Mouse (Mus musculus): Measurements from ENCODE around the gene Zmiz1. TPM values are rescaled to one million over a fixed set of nuclear protein-coding genes. Genes with fewer than 3 reads are reported as not detected.

Zmiz1 gene
- polyA plus RNA-seq, 1 experiment: 22.5 TPM

GRCm38 (mm10) chr14:25591000-25591399 lies 132.0 kb downstream of the Zmiz1 start:
- TF ChIP-seq CTCF (IDR thresholded peaks at IDR 0.05; ENCODE audit: low read depth, low read length) (no peak), EP300 (IDR thresholded peaks at IDR 0.05; ENCODE audit: insufficient read depth, low read depth, low read length) (peak; percentile 91)
- Histone ChIP-seq H3K4me1 (ENCODE audit: control insufficient read depth, insufficient read depth, low read length) (peaks cover 39% of the 10 kb centered on the region), H3K27me3 (ENCODE audit: control insufficient read depth, insufficient read depth, low read length, poor library complexity, severe bottlenecking) (no peaks in the 10 kb centered on the region), H3K9ac (ENCODE audit: low read depth, poor library complexity, severe bottlenecking) (no peak overlapping the region), H3K4me3 (ENCODE audit: low read depth, low read length) (no peak overlapping the region), H3K9me3 (replicated peaks; ENCODE audit: control insufficient read depth, insufficient read depth, low read length, poor library complexity, severe bottlenecking) (no peaks in the 10 kb centered on the region), H3K27ac (ENCODE audit: insufficient read depth, low read length) (0 out of 2 replicates have a peak overlapping the region, but pooled peaks have one; percentile 17), H3K36me3 (ENCODE audit: control insufficient read depth, insufficient read depth, low read length, poor library complexity, severe bottlenecking) (no peaks in the 10 kb centered on the region)

GRCm38 (mm10) chr14:25591426-25591825 lies 132.4 kb downstream of the Zmiz1 start:
- Histone ChIP-seq H3K4me1 (ENCODE audit: control insufficient read depth, insufficient read depth, low read length) (peaks cover 36% of the 10 kb centered on the region), H3K9me3 (replicated peaks; ENCODE audit: control insufficient read depth, insufficient read depth, low read length, poor library complexity, severe bottlenecking) (no peaks in the 10 kb centered on the region), H3K4me3 (ENCODE audit: low read depth, low read length) (no peak overlapping the region), H3K27me3 (ENCODE audit: control insufficient read depth, insufficient read depth, low read length, poor library complexity, severe bottlenecking) (no peaks in the 10 kb centered on the region), H3K36me3 (ENCODE audit: control insufficient read depth, insufficient read depth, low read length, poor library complexity, severe bottlenecking) (no peaks in the 10 kb centered on the region), H3K27ac (ENCODE audit: insufficient read depth, low read length) (no peak overlapping the region), H3K9ac (ENCODE audit: low read depth, poor library complexity, severe bottlenecking) (no peak overlapping the region)
- TF ChIP-seq POLR2A (IDR thresholded peaks at IDR 0.05; ENCODE audit: insufficient read depth, low read length) (no peak), CTCF (IDR thresholded peaks at IDR 0.05; ENCODE audit: low read depth, low read length) (no peak), EP300 (IDR thresholded peaks at IDR 0.05; ENCODE audit: insufficient read depth, low read depth, low read length) (no peak)

- Histone ChIP-seq H3K27ac (ENCODE audit: insufficient read depth, low read length) (no peak overlapping the region), H3K36me3 (ENCODE audit: control insufficient read depth, insufficient read depth, low read length, poor library complexity, severe bottlenecking) (no peaks in the 10 kb centered on the region), H3K4me1 (ENCODE audit: control insufficient read depth, insufficient read depth, low read length) (peaks cover 28% of the 10 kb centered on the region), H3K9ac (ENCODE audit: low read depth, poor library complexity, severe bottlenecking) (no peak overlapping the region), H3K4me3 (ENCODE audit: low read depth, low read length) (no peak overlapping the region), H3K27me3 (ENCODE audit: control insufficient read depth, insufficient read depth, low read length, poor library complexity, severe bottlenecking) (no peaks in the 10 kb centered on the region), H3K9me3 (replicated peaks; ENCODE audit: control insufficient read depth, insufficient read depth, low read length, poor library complexity, severe bottlenecking) (no peaks in the 10 kb centered on the region)
- TF ChIP-seq CTCF (IDR thresholded peaks at IDR 0.05; ENCODE audit: low read depth, low read length) (no peak), POLR2A (IDR thresholded peaks at IDR 0.05; ENCODE audit: insufficient read depth, low read length) (no peak), EP300 (IDR thresholded peaks at IDR 0.05; ENCODE audit: insufficient read depth, low read depth, low read length) (peak; percentile 48; the same call in 1 of the 2 replicates)
These were observed 133.5 kb downstream of the Zmiz1 start for GRCm38 (mm10) chr14:25592522-25592921.

GRCm38 (mm10) chr14:25593876-25594275 lies 134.9 kb downstream of the Zmiz1 start:
- Histone ChIP-seq H3K9ac (ENCODE audit: low read depth, poor library complexity, severe bottlenecking) (no peak overlapping the region), H3K27ac (ENCODE audit: insufficient read depth, low read length) (no peak overlapping the region), H3K27me3 (ENCODE audit: control insufficient read depth, insufficient read depth, low read length, poor library complexity, severe bottlenecking) (no peaks in the 10 kb centered on the region), H3K4me1 (ENCODE audit: control insufficient read depth, insufficient read depth, low read length) (peaks cover 28% of the 10 kb centered on the region), H3K9me3 (replicated peaks; ENCODE audit: control insufficient read depth, insufficient read depth, low read length, poor library complexity, severe bottlenecking) (no peaks in the 10 kb centered on the region), H3K4me3 (ENCODE audit: low read depth, low read length) (no peak overlapping the region), H3K36me3 (ENCODE audit: control insufficient read depth, insufficient read depth, low read length, poor library complexity, severe bottlenecking) (no peaks in the 10 kb centered on the region)
- no peak for TF ChIP-seq CTCF (IDR thresholded peaks at IDR 0.05; ENCODE audit: low read depth, low read length)

GRCm38 (mm10) chr14:25594611-25595010 lies 135.6 kb downstream of the Zmiz1 start:
- Histone ChIP-seq H3K27ac (ENCODE audit: insufficient read depth, low read length) (no peak overlapping the region), H3K9ac (ENCODE audit: low read depth, poor library complexity, severe bottlenecking) (no peak overlapping the region)

GRCm38 (mm10) chr14:25598960-25599359 lies 140.0 kb downstream of the Zmiz1 start:
- TF ChIP-seq POLR2A (IDR thresholded peaks at IDR 0.05; ENCODE audit: insufficient read depth, low read length) (no peak), EP300 (IDR thresholded peaks at IDR 0.05; ENCODE audit: insufficient read depth, low read depth, low read length) (no peak), CTCF (IDR thresholded peaks at IDR 0.05; ENCODE audit: low read depth, low read length) (no peak)
- no peaks in the 10 kb centered on the region for H3K36me3 ChIP-seq (ENCODE audit: control insufficient read depth, insufficient read depth, low read length, poor library complexity, severe bottlenecking)
- H3K4me1 ChIP-seq (ENCODE audit: control insufficient read depth, insufficient read depth, low read length): peaks cover 11% of the 10 kb centered on the region
- no peak overlapping the region for H3K27ac ChIP-seq (ENCODE audit: insufficient read depth, low read length)
- H3K4me3 ChIP-seq (ENCODE audit: low read depth, low read length): no peak overlapping the region
- H3K9ac ChIP-seq (ENCODE audit: low read depth, poor library complexity, severe bottlenecking): no peak overlapping the region
- H3K27me3 ChIP-seq (ENCODE audit: control insufficient read depth, insufficient read depth, low read length, poor library complexity, severe bottlenecking): no peaks in the 10 kb centered on the region
- H3K9me3 ChIP-seq (replicated peaks; ENCODE audit: control insufficient read depth, insufficient read depth, low read length, poor library complexity, severe bottlenecking): no peaks in the 10 kb centered on the region

More at GRCm38 (mm10) chr14:25594611-25595010, 135.6 kb downstream of the Zmiz1 start:
- Histone ChIP-seq H3K4me3 (ENCODE audit: low read depth, low read length) (no peak overlapping the region), H3K27me3 (ENCODE audit: control insufficient read depth, insufficient read depth, low read length, poor library complexity, severe bottlenecking) (no peaks in the 10 kb centered on the region), H3K36me3 (ENCODE audit: control insufficient read depth, insufficient read depth, low read length, poor library complexity, severe bottlenecking) (no peaks in the 10 kb centered on the region), H3K9me3 (replicated peaks; ENCODE audit: control insufficient read depth, insufficient read depth, low read length, poor library complexity, severe bottlenecking) (no peaks in the 10 kb centered on the region), H3K4me1 (ENCODE audit: control insufficient read depth, insufficient read depth, low read length) (peaks cover 21% of the 10 kb centered on the region)
- TF ChIP-seq EP300 (IDR thresholded peaks at IDR 0.05; ENCODE audit: insufficient read depth, low read depth, low read length) (no peak), POLR2A (IDR thresholded peaks at IDR 0.05; ENCODE audit: insufficient read depth, low read length) (no peak), CTCF (IDR thresholded peaks at IDR 0.05; ENCODE audit: low read depth, low read length) (no peak)
